Mouse (Mus musculus) layer of hippocampus, adult 2 months (tissue): ENCODE measurements around the gene Etl4. TPM values are rescaled to one million over a fixed set of nuclear protein-coding genes. Genes with fewer than 3 reads are reported as not detected.

ENCODE experiments used
- DNase-seq, 2 experiments: peaks; one replicate each; pipeline ENCODE4 v3.0.0; 2022; ENCODE audit warnings: low spot score in 2 of 2
- H3K27ac ChIP-seq: fragments of 200-600 bp; 2 replicates; pipeline ENCODE4 v1.8.1; 2022
- H3K4me3 ChIP-seq: fragments of 200-600 bp; 2 replicates; pipeline ENCODE4 v1.8.1; 2022; ENCODE audit warnings: mild to moderate bottlenecking
- CTCF ChIP-seq: fragments of 200-600 bp; conservative IDR thresholded peaks from 2 replicates; pipeline ENCODE4 v1.8.1; 2022; ENCODE audit warnings: antibody characterized with exemption, mild to moderate bottlenecking, moderate library complexity
- long read RNA-seq, 2 experiments: library from polyadenylated mRNA; stranded (forward); transcript quantifications; one replicate each; pipeline ENCODE4 v2.0.0; 2021; ENCODE audit warnings: borderline mapping rate in 2 of 2
- total RNA-seq, 2 experiments: library from RNA; stranded (reverse); gene quantifications; 2 replicates each; pipeline ENCODE4 v1.2.3; 2021

Etl4 gene
- 10 to 100 TPM; 68.4 to 75.9 TPM for total RNA-seq
- long read RNA-seq, experiment 1, partial matches to known transcripts, result 2 of 14 reads
- long read RNA-seq, experiment 1, other reads (novel, unspliced or antisense), result 12 of 14 reads
- long read RNA-seq, experiment 2, partial matches to known transcripts, result 8 of 23 reads
- long read RNA-seq, experiment 2, other reads (novel, unspliced or antisense), result 14 of 23 reads

GRCm38 (mm10) chr2:19909171-19909899, at the start of gene Etl4:
TSS of gene Etl4 (plus strand) at chr2:19909780.
- peak; percentile 69 to 71 for DNase-seq
- Histone ChIP-seq H3K27ac (peak within 1 kb of the TSS; percentile 80), H3K4me3 (peak within 1 kb of the TSS; percentile 67)
- TF ChIP-seq CTCF, result peak; percentile 76

GRCm38 (mm10) chr2:19869167-19869566, 40.4 kb upstream of the Etl4 start:
- TF ChIP-seq CTCF, result no peak
- Histone ChIP-seq H3K4me3 (no peak overlapping the region), H3K27ac (no peak overlapping the region)
- no peak for DNase-seq

GRCm38 (mm10) chr2:19871881-19872280, 37.7 kb upstream of the Etl4 start:
- TF ChIP-seq CTCF, result no peak
- Histone ChIP-seq H3K4me3 (no peak overlapping the region), H3K27ac (no peak overlapping the region)
- no peak for DNase-seq

- H3K27ac ChIP-seq, result no peak overlapping the region
- DNase-seq, result no peak
- peak; percentile 69 for TF ChIP-seq CTCF
- no peak overlapping the region for H3K4me3 ChIP-seq
Measured at GRCm38 (mm10) chr2:19890875-19891274, 18.7 kb upstream of the Etl4 start.

GRCm38 (mm10) chr2:19909900-19910780, 560 bp downstream of the Etl4 start:
- no peak for TF ChIP-seq CTCF
- DNase-seq, result peak; percentile 14 to 17
- Histone ChIP-seq H3K27ac (peak overlapping the region; percentile 80), H3K4me3 (peak overlapping the region; percentile 67)

- H3K4me3 ChIP-seq, result peak overlapping the region; percentile 37
- TF ChIP-seq CTCF, result no peak
- no peak for DNase-seq
- no peak overlapping the region for H3K27ac ChIP-seq
Measured at GRCm38 (mm10) chr2:19910781-19911175, 1.2 kb downstream of the Etl4 start.

GRCm38 (mm10) chr2:19919190-19919589, 9.6 kb downstream of the Etl4 start:
- TF ChIP-seq CTCF, result peak; percentile 81
- no peak overlapping the region for H3K27ac ChIP-seq
- no peak overlapping the region for H3K4me3 ChIP-seq
- peak in 1 of 2 experiments; percentile 44 for DNase-seq

GRCm38 (mm10) chr2:19930009-19930408, 20.4 kb downstream of the Etl4 start:
- peak in 1 of 2 experiments; percentile 14 for DNase-seq
- TF ChIP-seq CTCF, result no peak
- Histone ChIP-seq H3K4me3 (no peak overlapping the region), H3K27ac (peak overlapping the region; percentile 51; the same call in 1 of the 2 replicates)

GRCm38 (mm10) chr2:19933836-19934235, 24.3 kb downstream of the Etl4 start:
- DNase-seq, result no peak
- TF ChIP-seq CTCF, result no peak
- Histone ChIP-seq H3K27ac (no peak overlapping the region), H3K4me3 (no peak overlapping the region)

GRCm38 (mm10) chr2:19945205-19945604, 35.6 kb downstream of the Etl4 start:
- no peak for TF ChIP-seq CTCF
- Histone ChIP-seq H3K27ac (no peak overlapping the region), H3K4me3 (no peak overlapping the region)
- DNase-seq, result no peak

GRCm38 (mm10) chr2:19953028-19953427, 43.4 kb downstream of the Etl4 start:
- no peak for TF ChIP-seq CTCF
- no peak for DNase-seq
- Histone ChIP-seq H3K27ac (no peak overlapping the region), H3K4me3 (no peak overlapping the region)

- DNase-seq, result no peak
- no peak overlapping the region for H3K27ac ChIP-seq
- peak; percentile 48 for TF ChIP-seq CTCF
- no peak overlapping the region for H3K4me3 ChIP-seq
Measured at GRCm38 (mm10) chr2:19966445-19966844, 56.9 kb downstream of the Etl4 start.

GRCm38 (mm10) chr2:20037671-20038070, 128.1 kb downstream of the Etl4 start:
- no peak overlapping the region for H3K27ac ChIP-seq
- no peak for TF ChIP-seq CTCF
- H3K4me3 ChIP-seq, result no peak overlapping the region
- DNase-seq, result peak in 1 of 2 experiments; percentile 45
